Mouse (Mus musculus): ENCODE data around the gene Vwc2. TPM values are rescaled to one million over a fixed set of nuclear protein-coding genes. Genes with fewer than 3 reads are reported as not detected.

Gene Vwc2
- polyA plus RNA-seq (2017; shearing (Covaris generic)), result not detected

DNA sequence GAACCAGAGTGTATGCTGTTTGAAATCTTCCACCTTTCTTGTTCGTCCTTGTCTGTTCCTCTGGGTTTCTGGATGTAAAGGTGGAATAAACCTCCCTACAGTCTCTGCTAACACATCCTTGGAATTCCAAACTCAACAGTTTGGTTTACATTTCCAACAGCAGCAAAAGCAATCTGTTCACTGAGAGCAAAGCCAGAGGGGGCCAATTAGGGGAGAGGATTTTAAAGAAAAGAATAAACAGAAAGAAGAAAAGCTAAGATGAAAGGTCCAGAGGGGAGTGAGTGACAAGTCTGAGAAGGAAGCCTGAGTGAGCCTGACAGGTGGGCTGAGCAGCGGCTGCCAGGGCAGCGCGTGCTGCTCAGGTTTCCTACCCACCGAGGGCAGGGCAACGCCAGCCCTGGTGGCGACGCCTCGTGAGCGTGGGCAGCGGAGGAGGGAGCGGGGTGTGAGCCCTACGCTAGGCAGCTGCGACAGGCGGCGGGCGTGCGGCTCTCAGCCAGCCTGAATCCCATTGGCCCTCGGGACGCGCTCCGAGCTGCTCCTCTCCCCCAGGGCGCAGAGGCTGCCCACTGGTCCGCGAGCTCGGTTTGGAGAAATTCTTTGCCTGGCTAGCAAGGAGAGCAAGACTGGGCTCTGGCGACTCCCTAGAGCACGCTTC, at the start of gene Vwc2:
TSS of gene Vwc2 (plus strand) at position 648 of the 658 bp plus-strand sequence.

